Mouse (Mus musculus): Measurements from ENCODE around the gene Slc37a1.

Slc37a1 gene

DNA sequence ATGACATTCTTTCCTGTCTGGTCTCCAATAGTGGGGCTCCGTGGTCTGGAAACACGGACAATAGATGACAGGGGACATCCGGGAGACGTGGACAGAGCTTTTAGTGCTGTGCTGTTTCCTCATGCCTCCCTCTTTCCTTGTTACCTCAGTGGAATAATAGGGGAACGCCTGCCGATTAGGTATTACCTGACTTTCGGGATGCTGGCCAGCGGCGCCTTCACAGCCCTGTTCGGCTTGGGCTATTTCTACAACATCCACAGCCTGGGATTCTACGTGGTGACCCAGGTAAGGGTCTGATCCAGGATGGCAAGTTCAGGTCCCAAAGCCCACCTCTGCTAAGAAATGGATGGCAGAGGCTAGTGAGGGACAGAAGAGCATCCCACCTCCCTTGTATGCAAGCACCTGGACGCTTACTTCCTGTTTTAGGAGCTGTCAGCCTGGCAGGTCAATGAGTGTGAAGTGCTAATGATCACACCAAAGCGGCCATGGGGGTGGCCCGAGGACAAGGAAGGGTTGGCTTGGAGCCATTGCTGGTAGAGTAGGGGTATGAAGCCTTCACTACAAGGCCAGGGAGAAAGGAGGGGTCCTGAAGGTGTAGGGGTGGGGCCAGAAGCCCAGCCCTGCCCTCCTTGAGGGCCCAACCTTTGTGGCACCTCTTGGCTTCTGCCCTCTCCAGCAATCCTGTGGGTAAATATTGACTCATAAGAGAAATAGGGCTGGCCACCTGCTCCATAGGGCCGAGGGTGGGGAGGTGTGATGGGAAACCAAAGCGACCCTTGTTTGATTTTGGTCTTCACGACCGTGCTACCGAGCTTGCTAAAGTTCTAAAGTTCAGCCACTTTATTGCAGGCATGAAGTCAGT, 32.5 kb downstream of the Slc37a1 start:
- no peak for DNase-seq (ENCODE audit: low read depth, low spot score)

DNA sequence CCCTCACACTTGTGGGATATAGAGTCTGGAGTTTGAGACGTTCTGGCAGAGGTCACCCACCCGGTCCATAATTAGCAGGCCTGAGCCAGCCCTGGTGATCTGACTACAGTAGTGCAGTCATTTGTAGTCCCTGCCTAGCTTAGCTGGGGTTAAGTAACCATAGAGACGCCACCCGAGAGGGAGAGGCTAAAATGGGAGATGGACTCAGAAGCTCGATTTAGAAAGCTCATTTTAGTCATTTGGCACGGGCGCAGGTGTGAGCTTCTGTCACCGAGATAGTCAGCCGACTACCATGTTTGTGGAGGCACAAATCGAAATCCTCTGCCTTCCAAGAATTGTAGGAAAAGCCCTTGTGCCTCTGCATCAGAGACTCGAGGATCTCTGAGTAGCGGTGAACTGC, 34.8 kb downstream of the Slc37a1 start:
- DNase-seq (ENCODE audit: low read depth, low spot score), result peak; percentile 94

DNA sequence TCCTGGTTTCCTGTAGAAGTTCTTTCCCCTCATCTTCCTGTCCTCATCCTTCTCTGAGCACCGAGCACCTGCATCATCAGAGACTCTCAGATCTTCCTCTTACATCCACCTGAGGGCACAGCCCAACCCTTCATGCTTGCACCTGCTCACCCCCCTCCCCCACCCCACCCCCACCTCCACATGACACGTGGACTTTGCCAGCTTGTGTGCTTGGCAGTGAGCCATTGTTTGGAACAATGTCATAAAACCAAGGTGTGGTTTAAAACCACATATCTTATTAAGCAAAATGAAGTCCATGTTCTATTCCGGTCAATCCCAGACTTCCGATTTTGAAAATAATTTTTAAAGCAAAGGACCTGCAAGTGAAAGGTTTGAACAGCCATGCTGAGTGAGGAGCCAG, 35.9 kb downstream of the Slc37a1 start:
- DNase-seq (ENCODE audit: low read depth, low spot score), result no peak

DNA sequence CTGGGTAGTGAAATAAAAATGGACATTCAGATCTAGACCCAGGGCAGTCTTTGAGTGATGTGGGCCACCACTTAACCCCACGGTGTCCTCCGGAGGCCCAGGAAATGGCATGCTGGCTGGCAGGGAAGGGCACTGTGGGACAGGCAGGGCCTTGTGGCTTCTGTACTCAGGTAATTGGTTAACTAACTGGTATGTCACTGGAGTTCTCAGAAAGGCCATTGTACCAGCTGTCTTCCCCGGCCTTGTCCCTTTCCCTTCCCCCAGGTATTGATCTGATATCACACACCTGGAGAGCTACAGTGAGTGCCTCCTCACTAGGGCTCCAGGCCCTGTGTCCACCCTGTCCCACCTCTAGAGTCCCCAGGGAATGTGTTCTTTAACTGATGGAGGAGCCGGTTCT, 36.8 kb downstream of the Slc37a1 start:
- DNase-seq (ENCODE audit: low read depth, low spot score), result no peak

DNA sequence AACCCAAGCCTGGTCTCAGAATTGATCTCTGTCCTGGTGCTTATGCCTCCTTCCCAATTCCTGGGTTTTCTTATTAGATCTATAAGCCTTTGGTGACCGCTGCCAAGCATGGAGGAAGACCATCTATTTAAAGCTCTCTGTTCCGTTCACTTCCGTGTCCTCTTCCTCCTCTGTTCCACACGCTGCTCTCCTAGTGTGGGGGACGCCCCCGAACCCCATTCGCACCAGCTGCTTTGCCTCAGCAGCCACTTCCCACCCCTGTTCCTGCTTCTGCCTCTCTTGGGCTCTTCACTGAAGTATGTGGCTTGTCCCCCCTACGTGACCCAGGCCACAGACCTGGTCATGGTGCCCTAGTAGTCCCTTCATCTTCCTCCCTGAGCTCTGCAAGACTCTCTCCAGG, 37.6 kb downstream of the Slc37a1 start:
- no peak for DNase-seq (ENCODE audit: low read depth, low spot score)

DNA sequence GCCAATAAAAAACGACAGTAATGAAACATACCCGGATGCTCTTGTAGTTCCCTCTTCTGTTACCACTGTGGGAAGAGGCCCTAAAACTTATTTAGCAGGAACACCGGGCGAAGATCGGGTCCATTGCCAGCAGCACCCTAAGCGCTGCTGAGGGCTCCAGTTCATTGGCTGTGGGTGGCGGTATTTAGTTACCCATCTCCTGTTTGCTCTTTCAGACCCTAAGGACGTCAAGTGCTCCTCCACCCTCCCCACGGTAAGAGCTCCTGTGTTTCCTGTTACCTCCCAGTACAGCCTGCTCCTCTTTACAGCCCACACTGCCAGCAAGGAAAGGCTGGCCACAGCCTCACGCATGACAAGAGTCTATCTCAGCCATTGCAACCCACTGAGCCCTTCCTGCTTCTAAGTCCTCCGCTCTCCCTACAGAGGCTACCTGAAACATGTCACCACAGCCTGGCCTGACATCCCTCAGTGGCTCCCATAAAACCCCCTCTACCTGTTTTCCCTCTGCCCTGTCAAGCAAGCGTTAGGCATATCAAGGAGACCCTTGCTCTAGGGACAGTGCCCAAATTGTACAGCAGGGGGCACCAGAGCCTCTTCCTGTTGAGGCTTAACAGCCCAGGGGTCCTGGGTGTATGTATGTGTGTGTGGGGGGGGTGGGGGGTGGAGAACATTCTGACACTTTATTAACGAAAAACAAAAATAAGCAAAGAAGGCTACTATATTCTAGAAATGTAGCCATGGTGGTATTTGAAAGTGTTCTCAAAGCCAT, 39.0 kb downstream of the Slc37a1 start:
- no peak for DNase-seq (ENCODE audit: low read depth, low spot score)

DNA sequence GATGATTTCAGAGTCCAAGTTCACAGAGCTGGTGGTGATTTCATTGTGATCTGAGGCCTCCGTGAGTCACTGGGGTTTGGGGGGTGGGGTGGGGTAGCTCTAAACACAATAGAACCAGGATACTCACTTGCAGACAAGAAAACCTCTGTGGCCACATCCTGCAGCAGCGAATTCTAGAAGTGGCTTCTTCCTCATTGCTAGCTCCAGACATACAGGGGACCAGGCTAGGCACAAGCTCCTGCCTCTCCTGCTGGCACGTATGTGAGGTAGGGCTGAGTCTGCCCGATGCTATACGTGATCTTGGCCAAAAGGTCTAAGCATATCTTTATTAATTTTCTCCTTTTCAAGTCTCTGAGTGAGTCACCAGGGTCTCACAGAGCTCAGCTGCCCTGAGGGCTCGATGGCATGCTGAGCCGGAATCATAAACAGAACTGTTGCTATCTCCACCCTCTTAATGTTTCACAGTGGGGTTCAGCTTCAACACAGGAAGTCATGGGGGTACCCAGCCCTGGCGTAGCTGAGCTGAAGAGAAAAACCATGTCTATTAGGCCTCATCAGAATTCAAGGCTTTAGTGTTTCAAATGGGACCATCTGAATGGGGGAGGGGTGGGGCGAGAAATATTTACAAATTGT, 39.7 kb downstream of the Slc37a1 start:
- DNase-seq (ENCODE audit: low read depth, low spot score), result no peak

DNA sequence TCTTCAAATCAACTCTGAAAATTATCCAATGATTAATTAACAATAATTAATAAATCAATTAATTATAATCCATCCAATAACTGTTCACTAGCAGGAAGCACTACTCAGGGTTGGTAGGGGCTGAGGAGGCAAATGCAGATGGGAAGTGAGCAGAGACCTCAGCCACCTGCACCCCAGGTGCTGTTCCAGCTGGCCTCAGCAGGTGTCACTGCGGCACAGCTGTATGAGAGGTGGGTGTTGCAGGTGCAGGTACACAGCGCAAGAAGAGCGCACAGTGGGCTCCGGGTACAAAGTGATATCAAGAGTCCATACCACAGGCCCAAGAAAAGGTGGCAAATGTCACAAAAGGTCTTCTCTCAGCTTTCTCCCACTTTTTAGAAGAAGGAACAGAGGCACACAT, 41.9 kb downstream of the Slc37a1 start:
- DNase-seq (ENCODE audit: low read depth, low spot score), result no peak

DNA sequence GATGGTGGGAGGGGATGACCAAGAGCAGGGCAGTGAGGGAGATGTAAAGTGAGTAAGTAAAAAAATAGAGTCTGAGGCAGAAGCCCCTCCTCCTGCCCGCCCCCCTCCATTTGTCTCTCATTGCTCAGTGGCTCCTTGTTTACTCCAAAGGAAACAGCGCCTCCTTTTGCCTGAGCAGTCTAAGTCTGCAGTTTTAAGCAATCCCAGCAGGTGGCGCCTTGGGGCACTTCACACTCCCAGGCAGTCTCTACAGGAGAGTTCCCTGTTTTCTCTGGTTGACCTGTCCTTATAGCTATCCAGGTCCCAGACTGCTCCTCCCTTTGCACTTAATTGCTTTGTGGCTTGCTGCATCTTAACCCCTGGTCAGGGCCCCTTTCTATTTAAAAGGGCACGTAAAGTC, 44.0 kb downstream of the Slc37a1 start:
- no peak for DNase-seq (ENCODE audit: low read depth, low spot score)

DNA sequence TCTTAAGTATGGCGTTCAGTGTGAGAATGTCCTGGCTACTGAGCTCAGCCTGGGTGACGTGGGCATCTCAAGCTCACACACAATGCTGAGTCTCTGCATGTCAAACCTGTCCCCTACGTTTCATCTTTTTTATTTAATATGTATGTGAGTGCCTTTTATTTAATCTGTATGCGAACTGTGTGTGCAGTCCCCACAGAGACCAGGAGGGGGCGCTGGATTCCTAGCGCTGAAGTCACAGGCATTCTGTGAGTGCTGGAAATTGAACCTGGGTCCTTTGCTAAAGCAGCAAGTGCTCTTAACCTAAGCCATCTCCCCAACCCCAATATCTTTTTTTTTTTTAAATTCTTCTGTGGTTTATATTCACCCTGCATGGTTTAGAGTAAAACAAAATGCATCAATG, 44.7 kb downstream of the Slc37a1 start:
- DNase-seq (ENCODE audit: low read depth, low spot score), result no peak

DNA sequence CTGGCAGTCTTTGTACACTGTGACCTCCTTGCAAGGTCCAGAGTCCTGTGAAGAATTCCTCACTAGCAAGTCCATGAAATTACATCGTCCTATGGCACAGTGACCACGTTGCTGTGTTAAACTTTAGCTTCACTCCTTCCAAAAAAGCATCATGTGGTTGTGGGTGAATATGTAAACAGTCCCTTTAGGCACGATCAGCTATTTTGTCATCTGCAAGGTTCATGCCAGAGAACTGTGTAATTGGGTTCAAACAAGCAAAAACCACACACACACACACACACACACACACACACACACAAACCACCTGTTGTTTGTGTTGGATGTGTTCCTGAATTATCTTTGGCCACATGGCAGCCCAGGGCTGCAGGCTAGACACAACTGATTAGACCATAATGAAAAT, 45.3 kb downstream of the Slc37a1 start:
- no peak for DNase-seq (ENCODE audit: low read depth, low spot score)

DNA sequence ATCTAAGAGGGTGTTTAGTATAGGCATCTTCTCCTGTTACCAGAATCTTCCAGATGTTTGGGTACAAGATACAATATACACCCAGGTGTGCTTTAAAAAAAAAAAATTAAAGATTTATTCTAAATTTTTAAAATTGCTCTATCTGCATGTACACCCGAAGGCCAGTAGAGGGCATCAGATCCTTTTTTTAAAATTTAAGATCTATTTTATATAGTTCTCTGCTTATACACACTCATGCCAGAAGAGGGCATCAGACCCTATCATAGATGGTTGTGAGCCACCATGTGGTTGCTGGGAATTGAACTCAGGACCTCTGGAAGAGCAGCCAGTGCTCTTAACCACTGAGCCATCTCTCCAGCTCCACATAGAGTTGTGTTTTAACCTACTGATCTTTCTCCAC, 45.7 kb downstream of the Slc37a1 start:
- DNase-seq (ENCODE audit: low read depth, low spot score), result no peak

DNA sequence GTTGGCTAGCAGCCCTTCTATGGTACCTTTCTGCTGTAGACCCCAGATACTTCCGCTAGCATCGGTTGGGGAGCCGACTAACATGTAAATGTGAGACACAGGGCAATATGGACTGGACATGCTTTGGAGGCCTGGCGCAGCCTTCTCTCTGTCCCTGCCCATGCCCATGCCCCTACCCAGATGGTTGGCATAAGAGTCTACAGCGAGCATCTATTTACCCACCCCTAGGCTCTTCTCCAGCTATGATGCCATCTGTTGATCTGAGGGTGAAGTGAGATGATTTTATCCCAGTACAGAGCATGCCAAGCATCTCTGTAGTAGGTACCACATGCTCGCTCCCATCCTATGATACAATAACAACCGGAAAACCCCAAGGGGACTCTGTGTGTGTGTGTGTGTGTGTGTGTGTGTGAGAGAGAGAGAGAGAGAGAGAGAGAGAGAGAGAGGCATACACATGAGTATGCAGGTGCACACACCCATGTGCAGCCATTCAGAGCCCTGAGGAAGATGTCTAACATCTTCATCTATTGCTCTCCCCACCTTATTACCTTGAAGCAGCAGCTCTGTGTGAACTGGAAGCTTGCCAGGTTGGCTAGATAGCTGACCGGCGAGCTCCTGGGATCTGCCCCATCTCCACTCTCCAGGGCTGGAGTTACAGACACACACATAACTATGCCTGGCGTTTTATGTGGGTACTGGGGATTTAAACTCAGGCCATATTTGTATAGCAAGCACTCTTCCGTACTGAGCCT, 48.1 kb downstream of the Slc37a1 start:
- DNase-seq (ENCODE audit: low read depth, low spot score), result no peak

DNA sequence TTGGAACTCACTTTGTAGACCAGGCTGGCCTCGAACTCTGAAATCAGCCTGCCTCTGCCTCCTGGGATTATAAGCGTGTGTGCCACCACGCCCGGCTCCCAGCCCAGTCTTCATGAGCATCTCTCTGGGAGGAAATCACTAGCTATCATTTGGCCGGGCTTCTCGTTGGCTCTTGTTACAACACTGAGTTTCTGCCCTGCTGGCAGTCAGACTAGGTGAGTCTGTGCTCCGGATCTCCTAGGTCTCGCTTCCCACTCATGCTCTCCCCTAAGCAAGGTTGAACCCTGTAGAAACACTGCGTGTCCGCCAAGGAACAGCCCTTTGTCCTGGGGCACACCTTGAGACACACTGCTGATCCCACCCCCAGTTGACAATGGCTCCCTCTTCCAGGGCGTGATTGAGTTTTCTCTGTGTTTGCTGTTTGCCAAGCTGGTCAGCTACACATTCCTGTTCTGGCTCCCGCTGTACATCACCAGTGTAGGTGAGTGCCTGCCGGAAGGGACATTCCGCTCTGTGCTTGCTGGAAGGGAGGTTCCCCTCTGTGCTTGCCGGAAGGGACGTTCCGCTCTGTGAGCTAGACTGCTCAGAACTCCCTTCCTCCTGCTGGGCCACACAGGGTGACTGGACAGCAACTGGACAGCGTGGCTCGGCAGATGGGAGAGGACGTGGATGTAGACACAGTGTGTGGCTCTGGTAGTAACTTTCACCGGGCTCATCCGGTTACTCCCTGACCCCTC, 48.9 kb downstream of the Slc37a1 start:
- no peak for DNase-seq (ENCODE audit: low read depth, low spot score)

DNA sequence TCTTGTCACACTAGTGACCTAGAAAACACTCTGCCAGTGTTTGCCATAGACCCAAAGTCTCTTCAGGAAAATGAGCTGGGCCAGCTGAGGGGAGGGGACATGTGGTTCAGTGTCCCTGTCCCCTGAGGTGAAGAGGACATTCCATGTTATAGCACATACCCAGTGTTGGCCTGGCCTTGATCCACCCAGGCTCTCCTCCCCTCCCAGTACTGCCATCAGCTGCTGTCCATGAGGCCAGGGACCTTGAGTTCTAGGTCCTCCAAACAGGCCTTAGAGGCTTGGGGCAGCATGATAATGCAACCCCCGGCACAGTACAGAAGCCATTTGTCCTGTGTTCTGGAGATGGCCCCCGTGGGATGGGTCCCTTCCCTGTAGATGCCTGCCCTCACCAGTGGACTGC, 53.2 kb downstream of the Slc37a1 start:
- DNase-seq (ENCODE audit: low read depth, low spot score), result no peak

DNA sequence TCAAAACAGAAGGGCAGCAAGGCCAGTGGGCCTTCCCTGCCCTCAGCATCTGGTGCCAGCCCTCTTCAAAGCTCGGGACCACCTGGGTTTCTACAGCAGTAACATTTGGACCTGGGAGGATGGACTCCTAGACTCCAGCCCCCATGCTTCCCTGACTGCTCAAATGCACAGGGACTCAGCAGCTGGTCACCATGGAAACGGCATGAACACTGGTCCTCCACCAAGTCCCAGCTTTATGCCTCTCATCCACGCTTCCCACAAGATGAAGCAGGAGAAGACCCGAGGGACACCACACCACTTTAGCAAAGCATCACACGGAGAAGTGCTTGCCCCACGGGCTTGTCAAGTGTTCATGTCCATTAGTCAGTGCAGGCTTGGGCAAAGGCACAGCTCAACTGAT, 55.6 kb downstream of the Slc37a1 start:
- DNase-seq (ENCODE audit: low read depth, low spot score), result no peak

DNA sequence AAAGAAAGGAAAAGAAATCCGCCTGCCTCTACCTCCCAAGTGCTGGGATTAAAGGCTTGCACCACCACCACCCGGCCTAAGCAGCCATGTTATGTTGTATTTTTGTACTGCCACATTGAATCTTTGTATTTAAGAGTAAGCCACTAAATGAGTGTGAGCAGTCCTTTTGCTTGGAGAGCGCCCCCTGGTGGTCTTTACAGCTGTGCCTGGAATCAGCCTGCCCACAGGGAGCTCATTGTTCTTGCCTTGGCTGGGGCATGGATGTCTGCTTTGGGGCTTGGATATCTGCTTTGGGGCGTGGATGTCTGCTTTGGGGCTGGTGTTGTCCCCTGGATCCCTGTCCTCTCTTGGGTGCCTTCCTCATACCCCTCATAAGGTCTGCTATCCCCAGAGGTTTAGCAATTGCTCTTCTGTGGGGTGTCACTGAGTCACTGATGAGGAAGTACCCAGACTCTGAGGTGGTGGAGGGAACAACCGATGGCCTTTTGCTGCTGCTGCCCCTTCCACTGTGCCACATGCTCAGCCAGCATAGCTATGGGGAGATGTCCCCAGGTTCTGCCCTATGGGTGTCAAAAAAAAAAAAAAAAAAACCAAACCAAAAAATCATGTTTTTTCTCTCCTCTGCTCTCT, 57.7 kb downstream of the Slc37a1 start:
- DNase-seq (ENCODE audit: low read depth, low spot score), result no peak

DNA sequence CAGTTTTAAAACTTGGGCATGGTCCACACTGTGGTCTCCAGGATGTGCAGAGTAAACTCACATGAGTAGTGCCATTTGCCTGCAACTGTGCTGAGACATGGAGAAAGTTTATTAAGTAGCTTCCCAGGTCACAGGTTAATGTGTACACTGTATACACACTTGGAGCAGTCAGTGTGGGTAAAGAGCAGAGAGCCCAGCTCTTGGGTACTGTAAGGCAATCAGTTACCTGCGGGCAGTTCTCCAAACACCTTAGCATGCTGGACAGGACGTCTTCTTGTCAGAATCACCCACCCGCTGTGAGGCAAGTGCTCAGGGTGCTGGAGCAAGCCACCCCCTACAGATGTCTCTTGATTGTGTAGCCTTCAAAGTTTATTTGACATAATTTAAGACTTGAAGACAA, 58.2 kb downstream of the Slc37a1 start:
- DNase-seq (ENCODE audit: low read depth, low spot score), result no peak

DNA sequence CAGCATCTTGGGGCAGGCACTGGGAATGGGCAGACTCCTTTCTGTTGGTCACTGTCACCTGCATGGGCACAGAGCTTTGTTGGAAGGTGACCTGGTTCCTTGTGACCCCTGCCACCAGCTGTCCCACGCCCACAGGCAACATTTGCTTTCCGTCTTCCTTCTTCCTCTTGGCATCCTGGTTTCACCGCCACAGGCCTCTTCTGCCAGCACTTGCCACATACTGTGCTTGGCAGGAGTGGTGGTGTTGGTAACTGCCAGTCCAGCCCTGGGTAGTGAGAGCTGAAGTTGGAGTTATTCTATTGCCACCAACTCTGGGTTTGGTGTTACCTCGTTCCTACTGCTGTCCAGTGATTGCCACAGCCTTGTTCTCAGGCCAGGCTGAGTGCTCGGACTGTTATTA, 61.5 kb downstream of the Slc37a1 start:
- DNase-seq (ENCODE audit: low read depth, low spot score), result no peak

DNA sequence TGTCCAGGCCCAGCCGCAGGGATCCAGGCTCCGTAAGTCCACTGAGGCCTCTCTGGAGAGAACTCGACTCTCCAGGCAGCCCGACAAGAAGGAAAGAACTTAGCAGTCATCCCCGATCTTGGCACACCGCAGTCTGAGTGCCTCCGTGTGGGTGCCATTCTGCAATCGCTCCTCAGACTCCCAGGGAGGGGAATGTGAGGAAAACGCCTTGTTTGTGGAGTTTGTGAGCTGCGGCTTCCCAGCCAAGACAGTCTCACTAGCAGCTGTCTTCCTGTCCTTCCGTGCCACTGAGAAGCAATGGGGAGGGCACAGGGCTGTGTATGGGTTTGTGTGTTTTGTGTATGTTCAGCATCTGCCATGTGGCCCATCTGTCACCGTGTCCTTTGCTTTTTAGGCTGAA, 62.8 kb downstream of the Slc37a1 start:
- DNase-seq (ENCODE audit: low read depth, low spot score), result peak; percentile 65

DNA sequence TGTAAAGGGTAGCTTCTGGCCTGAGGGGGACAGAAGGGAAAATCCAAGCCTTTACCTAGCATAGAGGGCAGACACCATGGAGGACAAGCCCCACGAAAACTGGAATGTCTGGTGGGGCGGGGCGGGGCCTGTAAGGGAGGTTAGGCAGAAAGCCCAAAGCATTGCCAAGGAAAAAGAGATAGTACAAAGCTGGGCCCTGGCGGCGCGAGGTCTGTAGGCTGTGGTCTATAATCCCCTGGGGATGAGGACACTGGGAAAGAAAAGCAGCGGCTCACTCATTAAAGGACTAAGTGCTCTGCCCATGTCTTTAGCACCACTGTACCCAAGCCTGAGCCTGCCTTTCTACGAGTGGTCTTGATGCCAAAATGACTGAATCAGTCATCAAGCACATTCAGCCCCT, 65.4 kb downstream of the Slc37a1 start:
- DNase-seq (ENCODE audit: low read depth, low spot score), result no peak

Data from telencephalon, adult 2 months (tissue).